1 mouse cellular context compared by ENCODE assay signal in genomic region chr2:155826630-155827424, GRCm38 (mm10).
TF ChIP-seq lines count a peak whose summit lies in the region.

Gene Eif6, minus strand, starts transcription at chr2:155826925.

TF ChIP-seq in CH12.LX, 34 proteins besides CTCF, POLR2A, EP300 and RAD21 (continued from another document):
- TF ChIP-seq JUND (conservative IDR thresholded peaks at IDR 0.05; ENCODE audit: low read depth, low read length) (no peak), PAX5 (IDR thresholded peaks at IDR 0.05; ENCODE audit: low read length) (no peak), USF1 (IDR thresholded peaks at IDR 0.05; ENCODE audit: low read depth, low read length) (no peak), ZNF384 (IDR thresholded peaks at IDR 0.05; ENCODE audit: low read depth, low read length) (no peak), NRF1 (IDR thresholded peaks at IDR 0.05; ENCODE audit: low read depth, low read length) (peak; percentile 71), TCF12 (IDR thresholded peaks at IDR 0.05; ENCODE audit: low read depth, low read length) (peak; percentile 83), MYC (IDR thresholded peaks at IDR 0.05; ENCODE audit: low read depth, low read length) (peak; percentile 86), MEF2A (IDR thresholded peaks at IDR 0.05; ENCODE audit: borderline replicate concordance, low read depth, low read length) (peak; percentile 37; the same call in 1 of the 2 replicates), ZC3H11A (IDR thresholded peaks at IDR 0.05; ENCODE audit: low read depth, low read length) (no peak), ZKSCAN1 (IDR thresholded peaks at IDR 0.05; ENCODE audit: borderline replicate concordance, low read depth, low read length) (no peak), BHLHE40 (IDR thresholded peaks at IDR 0.05; ENCODE audit: low read depth, low read length) (peak; percentile 98), GABPA (IDR thresholded peaks at IDR 0.05; ENCODE audit: insufficient replicate concordance, low read depth, low read length) (no peak; the same call in 1 of the 2 replicates), HCFC1 (IDR thresholded peaks at IDR 0.05; ENCODE audit: low read depth, low read length) (peak; percentile 88)
